Mouse (Mus musculus): ENCODE measurements around the gene Piezo1. TPM values are rescaled to one million over a fixed set of nuclear protein-coding genes. Genes with fewer than 3 reads are reported as not detected.

The Piezo1 gene
- polyA plus RNA-seq, 1 experiment, result 156 TPM

DNA sequence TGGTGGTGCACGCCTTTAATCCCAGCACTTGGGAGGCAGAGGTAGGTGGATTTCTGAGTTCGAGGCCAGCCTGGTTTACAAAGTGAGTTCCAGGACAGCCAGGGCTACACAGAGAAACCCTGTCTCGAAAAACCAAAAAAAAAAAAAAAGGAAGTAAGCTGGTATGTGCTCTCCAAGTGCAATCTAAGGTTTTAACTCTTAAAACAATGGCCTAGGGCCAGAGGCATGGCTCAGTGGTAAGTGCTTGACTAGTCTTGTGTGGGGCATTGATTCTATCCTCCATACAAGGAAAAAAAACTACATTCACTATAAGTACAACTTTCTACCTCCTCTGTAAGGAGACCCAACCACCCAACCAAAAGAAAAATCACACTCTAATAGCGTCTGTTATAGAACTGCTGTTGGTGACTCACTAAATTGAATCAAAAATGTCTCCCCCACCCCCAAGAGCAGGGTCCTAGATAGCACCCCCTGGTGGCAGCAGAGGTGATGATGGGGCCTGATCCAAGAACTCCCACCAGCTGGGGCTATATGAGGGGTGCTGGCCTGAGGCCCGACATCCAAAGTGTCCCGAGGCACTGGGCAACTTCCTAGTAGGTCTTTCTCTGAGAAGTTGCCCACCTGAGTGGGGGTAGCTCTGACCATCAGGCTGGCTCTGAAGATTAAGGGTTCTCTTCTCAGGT, 91.8 kb downstream of the Piezo1 start:
- Histone ChIP-seq H3K79me2 (ENCODE audit: control insufficient read depth, insufficient read depth) (no peaks in the 10 kb centered on the region), H3K4me3 (no peak overlapping the region), H3K4me2 (ENCODE audit: low read depth) (peak overlapping the region; percentile 74), H3ac (ENCODE audit: control insufficient read depth, insufficient read length) (no peak overlapping the region), H3K36me3 (ENCODE audit: control insufficient read depth, insufficient read depth) (no peaks in the 10 kb centered on the region), H3K27me3 (ENCODE audit: control insufficient read depth, insufficient read depth, insufficient read length) (peaks cover under 1% of the 10 kb centered on the region)
- TF ChIP-seq MAX (IDR thresholded peaks at IDR 0.05; ENCODE audit: low read depth) (no peak), TCF12 (IDR thresholded peaks at IDR 0.05; ENCODE audit: insufficient read depth, poor library complexity, severe bottlenecking) (no peak), SRF (IDR thresholded peaks at IDR 0.05; ENCODE audit: control insufficient read depth, insufficient read length, low read depth) (no peak), REST (IDR thresholded peaks at IDR 0.05; ENCODE audit: insufficient read depth, insufficient read length) (no peak), MYOD1 (IDR thresholded peaks at IDR 0.05; ENCODE audit: control insufficient read depth in 1 of 3, insufficient read length in 2 of 3, low read depth in 2 of 3) (no peak), POLR2A (IDR thresholded peaks at IDR 0.05; ENCODE audit: insufficient read length, low read depth) (no peak), USF1 (IDR thresholded peaks at IDR 0.05; ENCODE audit: low read depth) (no peak), CEBPB (IDR thresholded peaks at IDR 0.05; ENCODE audit: insufficient read depth, poor library complexity, severe bottlenecking) (no peak)

DNA sequence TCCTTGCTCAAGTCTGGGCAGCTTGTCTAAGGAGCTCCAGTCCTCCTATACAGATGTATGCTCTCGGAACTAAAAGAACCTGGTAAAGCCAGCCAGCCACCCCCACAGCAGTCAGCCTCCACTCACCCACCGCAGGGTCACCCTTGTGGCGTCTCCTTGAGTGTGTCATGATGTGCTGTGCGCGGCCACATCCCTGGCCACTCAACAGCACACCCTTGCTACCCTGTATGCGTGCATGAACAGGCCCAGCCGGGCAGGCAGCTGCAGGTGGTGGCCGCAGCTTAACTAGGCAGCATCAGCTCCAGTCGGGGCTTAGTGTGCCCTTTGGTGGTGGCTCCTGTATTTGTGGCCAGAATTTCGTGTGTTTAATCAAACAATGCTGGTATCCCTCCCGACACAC, 94.0 kb downstream of the Piezo1 start:
- peaks cover 5% of the 10 kb centered on the region for H3K27me3 ChIP-seq (ENCODE audit: control insufficient read depth, insufficient read depth, insufficient read length)
- no peak overlapping the region for H3K4me2 ChIP-seq (ENCODE audit: low read depth)
- no peaks in the 10 kb centered on the region for H3K36me3 ChIP-seq (ENCODE audit: control insufficient read depth, insufficient read depth)
- TF ChIP-seq POLR2A (IDR thresholded peaks at IDR 0.05; ENCODE audit: insufficient read length, low read depth), result no peak
- no peak for TF ChIP-seq POLR2AphosphoS2 (IDR thresholded peaks at IDR 0.05; ENCODE audit: insufficient read length, low read depth)
- no peak for TF ChIP-seq USF1 (IDR thresholded peaks at IDR 0.05; ENCODE audit: low read depth)
- TF ChIP-seq TCF12 (IDR thresholded peaks at IDR 0.05; ENCODE audit: insufficient read depth, poor library complexity, severe bottlenecking), result no peak
- TF ChIP-seq SRF (IDR thresholded peaks at IDR 0.05; ENCODE audit: control insufficient read depth, insufficient read length, low read depth), result no peak
- no peak for TF ChIP-seq TCF3 (IDR thresholded peaks at IDR 0.05; ENCODE audit: insufficient read length, low read depth)
- H3ac ChIP-seq (ENCODE audit: control insufficient read depth, insufficient read length), result no peak overlapping the region
- H3K79me2 ChIP-seq (ENCODE audit: control insufficient read depth, insufficient read depth), result no peaks in the 10 kb centered on the region
- no peak overlapping the region for H3K4me3 ChIP-seq

DNA sequence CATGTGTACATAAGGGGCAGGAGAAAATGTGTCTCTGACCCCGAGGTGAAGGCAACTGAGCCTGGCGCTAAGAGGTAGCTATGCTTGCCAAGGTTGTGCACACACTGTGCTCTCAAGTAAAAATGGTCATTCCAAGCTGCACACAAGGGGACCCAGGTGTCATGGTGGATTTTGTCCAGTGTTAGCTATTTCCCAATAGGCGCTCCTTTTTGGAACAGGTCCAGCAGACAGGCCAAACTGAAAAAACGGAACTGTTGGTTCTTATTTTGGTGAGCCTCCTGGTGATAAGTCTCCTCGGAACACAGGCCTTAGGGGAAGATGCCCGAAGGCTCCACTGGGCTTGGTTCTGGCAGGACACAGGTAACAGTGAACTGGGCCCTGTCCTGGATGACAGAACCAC, 96.7 kb downstream of the Piezo1 start:
- Histone ChIP-seq H3K4me3 (no peak overlapping the region), H3K27me3 (ENCODE audit: control insufficient read depth, insufficient read depth, insufficient read length) (peaks cover 5% of the 10 kb centered on the region), H3ac (ENCODE audit: control insufficient read depth, insufficient read length) (no peak overlapping the region), H3K79me2 (ENCODE audit: control insufficient read depth, insufficient read depth) (no peaks in the 10 kb centered on the region), H3K4me2 (ENCODE audit: low read depth) (no peak overlapping the region), H3K36me3 (ENCODE audit: control insufficient read depth, insufficient read depth) (no peaks in the 10 kb centered on the region)
- TF ChIP-seq CEBPB (IDR thresholded peaks at IDR 0.05; ENCODE audit: insufficient read depth, poor library complexity, severe bottlenecking) (no peak), SRF (IDR thresholded peaks at IDR 0.05; ENCODE audit: control insufficient read depth, insufficient read length, low read depth) (no peak), TCF12 (IDR thresholded peaks at IDR 0.05; ENCODE audit: insufficient read depth, poor library complexity, severe bottlenecking) (no peak), MYOD1 (IDR thresholded peaks at IDR 0.05; ENCODE audit: control insufficient read depth in 1 of 3, insufficient read length in 2 of 3, low read depth in 2 of 3) (no peak), MYOG (IDR thresholded peaks at IDR 0.05; ENCODE audit: control insufficient read depth in 1 of 3, insufficient read depth in 1 of 3, insufficient read length in 2 of 3, low read depth in 2 of 3) (no peak), POLR2AphosphoS2 (IDR thresholded peaks at IDR 0.05; ENCODE audit: insufficient read length, low read depth) (no peak), POLR2A (IDR thresholded peaks at IDR 0.05; ENCODE audit: insufficient read length, low read depth) (no peak)

DNA sequence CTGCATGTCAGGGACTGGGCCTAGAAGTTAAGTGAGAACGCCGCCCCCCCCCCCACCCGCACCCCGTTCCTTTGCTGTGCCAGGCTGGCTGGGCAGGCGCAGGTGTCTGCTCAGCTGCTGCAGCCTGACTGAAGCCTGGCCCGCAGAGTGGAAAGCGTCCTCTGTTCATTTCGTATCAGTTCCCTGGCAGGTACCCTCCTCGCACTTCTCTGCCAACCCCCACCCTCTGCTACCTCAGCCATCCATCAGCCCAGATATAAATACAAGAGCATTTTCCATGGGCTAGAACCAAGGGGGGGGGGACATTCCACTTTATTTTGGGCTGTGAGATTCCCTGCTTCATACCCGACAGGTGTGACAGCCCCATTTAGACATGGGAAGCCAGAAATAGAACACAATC, 99.0 kb downstream of the Piezo1 start:
- H3K79me2 ChIP-seq (ENCODE audit: control insufficient read depth, insufficient read depth), result no peaks in the 10 kb centered on the region
- no peaks in the 10 kb centered on the region for H3K36me3 ChIP-seq (ENCODE audit: control insufficient read depth, insufficient read depth)
- H3K27me3 ChIP-seq (ENCODE audit: control insufficient read depth, insufficient read depth, insufficient read length), result peaks cover 5% of the 10 kb centered on the region
- no peak overlapping the region for H3ac ChIP-seq (ENCODE audit: control insufficient read depth, insufficient read length)
- H3K4me2 ChIP-seq (ENCODE audit: low read depth), result peak overlapping the region; percentile 12
- TF ChIP-seq POLR2A (IDR thresholded peaks at IDR 0.05; ENCODE audit: insufficient read length, low read depth) (no peak), TCF12 (IDR thresholded peaks at IDR 0.05; ENCODE audit: insufficient read depth, poor library complexity, severe bottlenecking) (no peak), USF1 (IDR thresholded peaks at IDR 0.05; ENCODE audit: low read depth) (no peak), MAX (IDR thresholded peaks at IDR 0.05; ENCODE audit: low read depth) (no peak), MYOG (IDR thresholded peaks at IDR 0.05; ENCODE audit: control insufficient read depth in 1 of 3, insufficient read depth in 1 of 3, insufficient read length in 2 of 3, low read depth in 2 of 3) (peak in 2 of 3 experiments; percentile 32 to 56), CEBPB (IDR thresholded peaks at IDR 0.05; ENCODE audit: insufficient read depth, poor library complexity, severe bottlenecking) (no peak), POLR2AphosphoS2 (IDR thresholded peaks at IDR 0.05; ENCODE audit: insufficient read length, low read depth) (no peak), SRF (IDR thresholded peaks at IDR 0.05; ENCODE audit: control insufficient read depth, insufficient read length, low read depth) (no peak), E2F4 (IDR thresholded peaks at IDR 0.05; ENCODE audit: insufficient read depth) (no peak), REST (IDR thresholded peaks at IDR 0.05; ENCODE audit: insufficient read depth, insufficient read length) (no peak), MYOD1 (IDR thresholded peaks at IDR 0.05; ENCODE audit: control insufficient read depth in 1 of 3, insufficient read length in 2 of 3, low read depth in 2 of 3) (peak in 1 of 3 experiments; percentile 58)
- no peak overlapping the region for H3K4me3 ChIP-seq

DNA sequence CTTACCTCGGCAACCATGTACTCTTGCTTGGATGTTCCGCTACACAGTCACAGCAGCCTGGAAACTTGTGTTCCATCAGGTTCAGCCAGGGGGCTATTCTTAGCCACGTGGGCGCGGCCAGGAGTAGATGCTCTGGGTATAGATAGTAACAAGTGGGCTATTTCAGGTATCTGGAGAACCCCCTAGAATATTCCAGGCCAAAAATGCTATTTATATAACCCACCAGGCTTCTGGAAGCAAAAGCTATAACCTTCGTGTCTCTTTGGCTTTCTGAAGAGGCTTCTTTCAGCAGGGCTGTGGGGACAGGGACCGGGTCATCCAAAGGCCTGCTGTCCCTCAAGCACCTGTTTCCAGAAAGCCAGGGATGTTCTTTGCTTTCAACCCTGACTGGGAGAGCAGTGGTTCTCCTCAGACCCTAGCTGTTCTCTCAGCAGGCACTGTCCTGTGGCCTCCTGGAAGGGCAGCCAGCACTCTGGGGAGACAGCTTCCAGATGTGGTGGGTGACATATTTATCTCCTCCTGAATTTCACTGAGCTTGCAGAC, 99.9 kb downstream of the Piezo1 start:
- Histone ChIP-seq H3ac (ENCODE audit: control insufficient read depth, insufficient read length) (no peak overlapping the region), H3K36me3 (ENCODE audit: control insufficient read depth, insufficient read depth) (no peaks in the 10 kb centered on the region), H3K27me3 (ENCODE audit: control insufficient read depth, insufficient read depth, insufficient read length) (peaks cover 5% of the 10 kb centered on the region), H3K4me3 (no peak overlapping the region), H3K79me2 (ENCODE audit: control insufficient read depth, insufficient read depth) (no peaks in the 10 kb centered on the region), H3K4me2 (ENCODE audit: low read depth) (no peak overlapping the region)
- TF ChIP-seq MYOG (IDR thresholded peaks at IDR 0.05; ENCODE audit: control insufficient read depth in 1 of 3, insufficient read depth in 1 of 3, insufficient read length in 2 of 3, low read depth in 2 of 3) (peak in 2 of 3 experiments; percentile 49 to 52), TCF12 (IDR thresholded peaks at IDR 0.05; ENCODE audit: insufficient read depth, poor library complexity, severe bottlenecking) (no peak), E2F4 (IDR thresholded peaks at IDR 0.05; ENCODE audit: insufficient read depth) (no peak), POLR2AphosphoS2 (IDR thresholded peaks at IDR 0.05; ENCODE audit: insufficient read length, low read depth) (no peak), MYOD1 (IDR thresholded peaks at IDR 0.05; ENCODE audit: control insufficient read depth in 1 of 3, insufficient read length in 2 of 3, low read depth in 2 of 3) (peak in 2 of 3 experiments; percentile 30 to 47), SRF (IDR thresholded peaks at IDR 0.05; ENCODE audit: control insufficient read depth, insufficient read length, low read depth) (no peak)

All from myocyte (in vitro differentiated cells).